Mouse (Mus musculus): ENCODE data around the gene Ambra1.
A peak's percentile ranks its signal among the peaks of the same experiment; 100 is the strongest.

Gene Ambra1

GRCm38 (mm10) chr2:91920130-91920529 is 190.2 kb downstream of the Ambra1 start:
- DNase-seq (ENCODE audit: low spot score in 2 of 2), result no peak

GRCm38 (mm10) chr2:91921181-91921789 is 191.4 kb downstream of the Ambra1 start:
- DNase-seq (ENCODE audit: low spot score in 2 of 2), result peak in 1 of 2 experiments; percentile 30

- peak in 1 of 2 experiments; percentile 27 for DNase-seq (ENCODE audit: low spot score in 2 of 2)
Observed at GRCm38 (mm10) chr2:91921790-91922570, 192.0 kb downstream of the Ambra1 start.

GRCm38 (mm10) chr2:91922586-91923414 is 192.9 kb downstream of the Ambra1 start:
- no peak for DNase-seq (ENCODE audit: low spot score in 2 of 2)

GRCm38 (mm10) chr2:91923415-91924337 is 193.7 kb downstream of the Ambra1 start:
- peak; percentile 50 to 56 for DNase-seq (ENCODE audit: low spot score in 2 of 2)

GRCm38 (mm10) chr2:91924726-91925125 is 194.8 kb downstream of the Ambra1 start:
- no peak for DNase-seq (ENCODE audit: low spot score in 2 of 2)

GRCm38 (mm10) chr2:91925442-91925841 is 195.5 kb downstream of the Ambra1 start:
- no peak for DNase-seq (ENCODE audit: low spot score in 2 of 2)

GRCm38 (mm10) chr2:91926949-91927348 is 197.0 kb downstream of the Ambra1 start, which contains the start of gene Chrm4:
Chrm4 (plus strand) TSS chr2:91927249.
- DNase-seq (ENCODE audit: low spot score in 2 of 2), result no peak

- peak; percentile 54 to 67 for DNase-seq (ENCODE audit: low spot score in 2 of 2)
Observed at GRCm38 (mm10) chr2:91927826-91928533, 198.0 kb downstream of the Ambra1 start.

GRCm38 (mm10) chr2:91928534-91929350 is 198.8 kb downstream of the Ambra1 start:
- no peak for DNase-seq (ENCODE audit: low spot score in 2 of 2)

GRCm38 (mm10) chr2:91929455-91929854 is 199.5 kb downstream of the Ambra1 start:
- DNase-seq (ENCODE audit: low spot score in 2 of 2), result no peak

GRCm38 (mm10) chr2:91929936-91930335 is 200.0 kb downstream of the Ambra1 start:
- DNase-seq (ENCODE audit: low spot score in 2 of 2), result no peak

GRCm38 (mm10) chr2:91930761-91931291 is 200.9 kb downstream of the Ambra1 start:
- no peak for DNase-seq (ENCODE audit: low spot score in 2 of 2)

GRCm38 (mm10) chr2:91931328-91932159 is 201.6 kb downstream of the Ambra1 start:
- no peak for DNase-seq (ENCODE audit: low spot score in 2 of 2)

- DNase-seq (ENCODE audit: low spot score in 2 of 2), result no peak
Observed at GRCm38 (mm10) chr2:91932160-91932711, 202.3 kb downstream of the Ambra1 start, which contains the start of gene Mdk. Mdk (minus strand) TSS chr2:91932297.

GRCm38 (mm10) chr2:91932737-91933350 is 202.9 kb downstream of the Ambra1 start:
- no peak for DNase-seq (ENCODE audit: low spot score in 2 of 2)

- no peak for DNase-seq (ENCODE audit: low spot score in 2 of 2)
Observed at GRCm38 (mm10) chr2:91933471-91933870, 203.5 kb downstream of the Ambra1 start.

- no peak for DNase-seq (ENCODE audit: low spot score in 2 of 2)
Observed at GRCm38 (mm10) chr2:91934016-91934415, 204.1 kb downstream of the Ambra1 start.

Data from spleen, postnatal 36 days (tissue).